Mouse (Mus musculus) CH12.LX (cell line): Measurements from ENCODE around the gene Btf3. TPM values are rescaled to one million over a fixed set of nuclear protein-coding genes. Genes with fewer than 3 reads are reported as not detected.

Experiments
- DNase-seq: peaks from one replicate; pipeline ENCODE4 v3.0.0-alpha.2; 2013; ENCODE audit errors: extremely low read depth
- H3K27ac ChIP-seq: 2 replicates; pipeline ENCODE4 v1.5.1; 2012; ENCODE audit warnings: low read depth, mild to moderate bottlenecking, control low read depth, moderate library complexity; ENCODE audit not compliant: insufficient read depth
- H3K27me3 ChIP-seq: replicated peaks from 2 replicates; pipeline ENCODE3; 2012; ENCODE audit warnings: inconsistent platforms
- H3K36me3 ChIP-seq, 2 experiments: replicated peaks in 1 of 2; 2 replicates each; pipeline versions ENCODE3 to v1.6.1; 2012; ENCODE audit warnings: inconsistent platforms in 1 of 2, low read length in 1 of 2, mild to moderate bottlenecking in 1 of 2, mixed read lengths in 1 of 2, moderate library complexity in 1 of 2; ENCODE audit not compliant: control insufficient read depth in 1 of 2, insufficient read depth in 1 of 2
- H3K4me1 ChIP-seq, 2 experiments: 2 replicates each; pipeline ENCODE4 v1.6.1; 2012; ENCODE audit warnings: inconsistent platforms in 1 of 2, moderate library complexity in 1 of 2; ENCODE audit not compliant: insufficient read depth in 2 of 2, control insufficient read depth in 1 of 2
- H3K4me2 ChIP-seq: 2 replicates; pipeline ENCODE4 v1.6.1; 2012; ENCODE audit warnings: low read depth, mild to moderate bottlenecking, control low read depth; ENCODE audit not compliant: poor library complexity, insufficient read depth, severe bottlenecking
- H3K4me3 ChIP-seq, 3 experiments: fragments of 150-350 bp in 1 of 3; sonication (generic) in 1 of 3; replicated peaks in 1 of 3; 2 replicates each; pipeline versions ENCODE3 to v1.5.1; 2011 to 2012; ENCODE audit warnings: low read depth in 2 of 3, low read length in 2 of 3, mild to moderate bottlenecking in 2 of 3, moderate library complexity in 2 of 3, control low read depth in 1 of 3, improper control_type of control experiment in 1 of 3, inconsistent platforms in 1 of 3, mixed read lengths in 1 of 3; ENCODE audit not compliant: poor library complexity in 1 of 3
- H3K79me2 ChIP-seq: replicated peaks from 2 replicates; pipeline ENCODE4 v1.6.1; 2012; ENCODE audit warnings: mild to moderate bottlenecking, moderate library complexity; ENCODE audit not compliant: control insufficient read depth, poor library complexity, insufficient read depth, severe bottlenecking; ENCODE audit errors: extremely low read depth
- H3K9ac ChIP-seq: 2 replicates; pipeline ENCODE4 v1.6.1; 2012; ENCODE audit warnings: low read depth, mild to moderate bottlenecking, control low read depth, moderate library complexity; ENCODE audit not compliant: insufficient read depth
- H3K9me3 ChIP-seq: replicated peaks from 2 replicates; pipeline ENCODE3; 2012; ENCODE audit warnings: low read length, inconsistent platforms, mixed read lengths
- CHD1 ChIP-seq: IDR thresholded peaks from 2 replicates; pipeline ENCODE4 v1.6.1; 2012; ENCODE audit warnings: low read depth, low read length, improper control_type of control experiment, inconsistent platforms
- CHD2 ChIP-seq: IDR thresholded peaks from 2 replicates; pipeline ENCODE4 v1.6.1; 2011; ENCODE audit warnings: low read length, improper control_type of control experiment
- CTCF ChIP-seq, 2 experiments: IDR thresholded peaks in 1 of 2; conservative IDR thresholded peaks in 1 of 2; 2 replicates each; pipeline ENCODE4 v1.5.1; 2011 to 2012; ENCODE audit warnings: low read depth in 2 of 2, low read length in 2 of 2, improper control_type of control experiment in 1 of 2, inconsistent platforms in 1 of 2, mild to moderate bottlenecking in 1 of 2, moderate library complexity in 1 of 2
- E2F4 ChIP-seq: IDR thresholded peaks from 2 replicates; pipeline ENCODE4 v1.6.1; 2011; ENCODE audit warnings: low read depth, low read length, improper control_type of control experiment; ENCODE audit not compliant: insufficient replicate concordance
- ELF1 ChIP-seq: IDR thresholded peaks from 2 replicates; pipeline ENCODE4 v1.6.1; 2014; ENCODE audit warnings: low read depth, mild to moderate bottlenecking, inconsistent platforms, low read length, improper control_type of control experiment
- ETS1 ChIP-seq: conservative IDR thresholded peaks from 2 replicates; pipeline ENCODE4 v1.6.1; 2012; ENCODE audit warnings: low read depth, mild to moderate bottlenecking, inconsistent platforms, low read length, improper control_type of control experiment, moderate library complexity
- GABPA ChIP-seq: IDR thresholded peaks from 2 replicates; pipeline ENCODE4 v1.6.1; 2012; ENCODE audit warnings: low read depth, low read length, improper control_type of control experiment, inconsistent platforms; ENCODE audit not compliant: insufficient replicate concordance
- IRF4 ChIP-seq: IDR thresholded peaks from 2 replicates; pipeline ENCODE4 v1.6.1; 2014; ENCODE audit warnings: low read depth, mild to moderate bottlenecking, inconsistent platforms, low read length, improper control_type of control experiment
- JUN ChIP-seq: IDR thresholded peaks from 2 replicates; pipeline ENCODE4 v1.6.1; 2011; ENCODE audit warnings: low read depth, mild to moderate bottlenecking, low read length, improper control_type of control experiment, moderate library complexity; ENCODE audit not compliant: insufficient read depth
- JUND ChIP-seq: conservative IDR thresholded peaks from 2 replicates; pipeline ENCODE4 v1.6.1; 2011; ENCODE audit warnings: low read depth, low read length, improper control_type of control experiment
- MAFK ChIP-seq: IDR thresholded peaks from 2 replicates; pipeline ENCODE4 v1.6.1; 2011; ENCODE audit warnings: low read length, improper control_type of control experiment; ENCODE audit not compliant: insufficient replicate concordance
- MAX ChIP-seq: IDR thresholded peaks from 2 replicates; pipeline ENCODE4 v1.6.1; 2011; ENCODE audit warnings: low read length, improper control_type of control experiment
- MAZ ChIP-seq: IDR thresholded peaks from 2 replicates; pipeline ENCODE4 v1.6.1; 2012; ENCODE audit warnings: low read depth, mild to moderate bottlenecking, inconsistent platforms, low read length, improper control_type of control experiment, moderate library complexity
- MEF2A ChIP-seq: IDR thresholded peaks from 2 replicates; pipeline ENCODE4 v1.6.1; 2014; ENCODE audit warnings: low read depth, mild to moderate bottlenecking, inconsistent platforms, low read length, improper control_type of control experiment, borderline replicate concordance
- MXI1 ChIP-seq: IDR thresholded peaks from 2 replicates; pipeline ENCODE4 v1.6.1; 2011; ENCODE audit warnings: mild to moderate bottlenecking, low read depth, low read length, improper control_type of control experiment
- MYC ChIP-seq: IDR thresholded peaks from 2 replicates; pipeline ENCODE4 v1.6.1; 2011; ENCODE audit warnings: low read depth, mild to moderate bottlenecking, improper control_type of control experiment, low read length
- NELFE ChIP-seq: IDR thresholded peaks from 2 replicates; pipeline ENCODE4 v1.6.1; 2011; ENCODE audit warnings: low read depth, low read length, improper control_type of control experiment
- NRF1 ChIP-seq: IDR thresholded peaks from 2 replicates; pipeline ENCODE4 v1.6.1; 2014; ENCODE audit warnings: low read depth, mild to moderate bottlenecking, inconsistent platforms, low read length, improper control_type of control experiment, moderate library complexity
- POLR2AphosphoS2 ChIP-seq: IDR thresholded peaks from 2 replicates; pipeline ENCODE4 v1.6.1; 2011; ENCODE audit warnings: low read depth, low read length, improper control_type of control experiment
- RCOR1 ChIP-seq: conservative IDR thresholded peaks from 2 replicates; pipeline ENCODE4 v1.6.1; 2012; ENCODE audit warnings: low read depth, mild to moderate bottlenecking, inconsistent platforms, low read length, improper control_type of control experiment
- SIN3A ChIP-seq: IDR thresholded peaks from 2 replicates; pipeline ENCODE4 v1.6.1; 2012; ENCODE audit warnings: low read length, improper control_type of control experiment, inconsistent platforms
- SMC3 ChIP-seq: IDR thresholded peaks from 2 replicates; pipeline ENCODE4 v1.6.1; 2011; ENCODE audit warnings: low read depth, low read length, improper control_type of control experiment
- TBP ChIP-seq: conservative IDR thresholded peaks from 2 replicates; pipeline ENCODE4 v1.6.1; 2011; ENCODE audit warnings: low read depth, low read length, improper control_type of control experiment
- TCF12 ChIP-seq: IDR thresholded peaks from 2 replicates; pipeline ENCODE4 v1.6.1; 2014; ENCODE audit warnings: low read depth, mild to moderate bottlenecking, inconsistent platforms, low read length, improper control_type of control experiment
- UBTF ChIP-seq: IDR thresholded peaks from 2 replicates; pipeline ENCODE4 v1.6.1; 2012; ENCODE audit warnings: low read depth, mild to moderate bottlenecking, inconsistent platforms, low read length, improper control_type of control experiment, moderate library complexity
- USF1 ChIP-seq: IDR thresholded peaks from 2 replicates; pipeline ENCODE4 v1.6.1; 2014; ENCODE audit warnings: low read depth, mild to moderate bottlenecking, inconsistent platforms, low read length, improper control_type of control experiment
- USF2 ChIP-seq: conservative IDR thresholded peaks from 2 replicates; pipeline ENCODE4 v1.6.1; 2011; ENCODE audit warnings: low read depth, low read length, improper control_type of control experiment
- ZKSCAN1 ChIP-seq: IDR thresholded peaks from 2 replicates; pipeline ENCODE4 v1.6.1; 2012; ENCODE audit warnings: low read depth, inconsistent platforms, low read length, improper control_type of control experiment, borderline replicate concordance
- ZMIZ1 ChIP-seq: IDR thresholded peaks from 2 replicates; pipeline ENCODE4 v1.6.1; 2012; ENCODE audit warnings: low read depth, mild to moderate bottlenecking, inconsistent platforms, low read length, improper control_type of control experiment
- ZNF384 ChIP-seq: IDR thresholded peaks from 2 replicates; pipeline ENCODE4 v1.6.1; 2012; ENCODE audit warnings: low read depth, low read length, improper control_type of control experiment, inconsistent platforms
- dilution Hi-C: fragments of 300-500 bp; cut with MboI; formaldehyde crosslinking; loops from 2 replicates; pipeline ENCODE4 v1.14.3; 2020; ENCODE audit warnings: low sequenced_read_pairs; ENCODE audit not compliant: extremely low pct_unique_long_range_greater_than_20kb, extremely low pct_ligation_motif_present
- in situ Hi-C: fragments of 300-500 bp; cut with MboI; formaldehyde crosslinking; loops from 3 replicates; pipeline ENCODE4 v1.14.3; 2019; ENCODE audit warnings: low sequenced_read_pairs, low pct_ligation_motif_present, low pct_unique_long_range_greater_than_20kb, mixed read lengths
- polyA plus RNA-seq: library from polyadenylated mRNA; unstranded; fragments of >175 nt; gene quantifications from 2 replicates; pipeline ENCODE4 v1.2.1, GENCODE M21; 2012; ENCODE audit warnings: low read depth; ENCODE audit not compliant: insufficient read length
- total RNA-seq, 2 experiments: library from RNA; depleted of rRNA; stranded (reverse); fragments of 300-350 nt in 1 of 2; fragments of >200 nt in 1 of 2; gene quantifications; 2 replicates each; pipeline ENCODE4 v1.2.3; 2012 to 2014

Btf3 gene
- total and polyA plus RNA-seq, 3 experiments, result 1,038 to 1,568 (median 1,367) TPM

- TF ChIP-seq ELF1, result no peak
- Histone ChIP-seq H3K79me2 (peaks cover 30% of the 10 kb centered on the region), H3K9me3 (no peaks in the 10 kb centered on the region), H3K27ac (no peak overlapping the region), H3K27me3 (no peaks in the 10 kb centered on the region), H3K36me3 (peaks cover 15 to 41% of the 10 kb centered on the region in 2 experiments), H3K4me1 (peaks cover 2 to 22% of the 10 kb centered on the region in 2 experiments; a peak in 3 of 4 replicates), H3K4me2 (peak overlapping the region; percentile 51), H3K4me3 (peak overlapping the region; percentile 89 to 100 (median 97)), H3K9ac (peak overlapping the region; percentile 84)
- DNase-seq, result peak; percentile 11
- dilution Hi-C loops (no loop called here), in situ Hi-C loops (no loop called here)
Observed at GRCm38 (mm10) chr13:98263458-98263987, 53.3 kb downstream of the Btf3 start.

GRCm38 (mm10) chr13:98262636-98263457 lies 54.0 kb downstream of the Btf3 start, which contains the start of the genes Utp15 and Ankra2:
Utp15 (minus strand) TSS chr13:98263041.
Ankra2 (plus strand) TSS chr13:98263074.
- DNase-seq, result peak; percentile 96
- dilution Hi-C loops, result no loop called here
- H3K27ac ChIP-seq, result no peak within 1 kb of the TSS; the same call in 1 of the 2 replicates
- H3K4me3 ChIP-seq, result peak within 1 kb of the TSS; percentile 89 to 100 (median 97)
- in situ Hi-C loops, result no loop called here
- H3K27me3 ChIP-seq, result no peaks in the 10 kb centered on the region
- peak within 1 kb of the TSS; percentile 96 for H3K4me2 ChIP-seq
- H3K4me1 ChIP-seq, result peaks cover 2 to 22% of the 10 kb centered on the region in 2 experiments; a peak in 3 of 4 replicates
- H3K79me2 ChIP-seq, result peaks cover 32% of the 10 kb centered on the region
- H3K9me3 ChIP-seq, result no peaks in the 10 kb centered on the region
- peaks cover 17 to 42% of the 10 kb centered on the region in 2 experiments for H3K36me3 ChIP-seq
- peak within 1 kb of the TSS; percentile 92 for H3K9ac ChIP-seq
- TF ChIP-seq ETS1 (no peak), TBP (peak; percentile 91), SMC3 (no peak), USF2 (no peak), ZMIZ1 (0 out of 2 replicates have a peak, but pooled peaks have one; percentile 53), JUND (no peak), RCOR1 (no peak), MXI1 (peak; percentile 99), IRF4 (0 out of 2 replicates have a peak, but pooled peaks have one; percentile 21), TCF12 (peak; percentile 73), E2F4 (no peak), SIN3A (peak; percentile 96), NELFE (peak; percentile 81), MAX (peak; percentile 91), CTCF (conservative IDR thresholded peaks at IDR 0.05 in 1 of 2, IDR thresholded peaks at IDR 0.05 in 1 of 2; ENCODE audit: low read depth in 2 of 2, low read length in 2 of 2) (no peak), MEF2A (no peak; the same call in 1 of the 2 replicates), POLR2AphosphoS2 (no peak), ZKSCAN1 (no peak), UBTF (0 out of 2 replicates have a peak, but pooled peaks have one; percentile 53), USF1 (peak; percentile 29), CHD2 (peak; percentile 67), NRF1 (peak; percentile 91), MAFK (no peak), MYC (peak; percentile 93), JUN (no peak), MAZ (no peak), GABPA (no peak; the same call in 1 of the 2 replicates), ZNF384 (no peak), CHD1 (no peak)
